Mouse (Mus musculus) G1E (cell line): ENCODE data around the gene Shb.

ENCODE experiments used
- CTCF ChIP-seq: IDR thresholded peaks from 2 replicates; pipeline ENCODE4 v1.5.1; 2012; ENCODE audit warnings: low read depth, low read length, inconsistent platforms, mixed read lengths
- GATA1 ChIP-seq: IDR thresholded peaks from 2 replicates; pipeline ENCODE4 v1.6.1; 2012; ENCODE audit warnings: borderline replicate concordance, low read length, inconsistent platforms, mixed read lengths

DNA sequence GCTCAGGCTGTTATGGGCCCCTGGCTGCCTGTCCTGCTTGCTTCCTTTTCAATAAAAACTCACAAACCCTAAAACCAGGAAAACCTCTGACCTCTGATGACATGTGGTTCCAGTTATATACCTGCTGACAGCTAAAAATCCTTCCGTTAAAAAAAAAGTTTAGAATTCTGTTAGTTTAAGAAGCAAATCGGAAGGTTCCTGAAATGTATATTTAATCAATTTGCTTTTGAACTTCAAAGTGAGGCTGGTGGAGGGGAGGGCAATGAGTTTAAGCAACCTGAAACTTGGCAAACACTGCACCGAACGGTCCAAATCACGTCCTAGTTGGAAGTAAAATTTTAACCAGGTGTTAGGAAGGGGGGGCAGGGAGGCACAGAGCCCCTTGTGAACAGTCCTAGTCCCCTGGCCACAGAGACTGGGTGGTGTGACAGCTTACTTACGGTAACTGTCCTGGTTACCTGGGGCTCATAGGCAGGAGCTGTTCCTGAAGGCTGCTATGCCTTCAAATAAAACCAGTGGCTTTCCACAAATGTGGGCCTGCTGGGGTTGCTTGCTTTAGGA lies 41.1 kb downstream of the Shb start:
- TF ChIP-seq CTCF (no peak), GATA1 (no peak)
